Comparison of ENCODE assay signal across 21 mouse cellular contexts in the genomic region with DNA sequence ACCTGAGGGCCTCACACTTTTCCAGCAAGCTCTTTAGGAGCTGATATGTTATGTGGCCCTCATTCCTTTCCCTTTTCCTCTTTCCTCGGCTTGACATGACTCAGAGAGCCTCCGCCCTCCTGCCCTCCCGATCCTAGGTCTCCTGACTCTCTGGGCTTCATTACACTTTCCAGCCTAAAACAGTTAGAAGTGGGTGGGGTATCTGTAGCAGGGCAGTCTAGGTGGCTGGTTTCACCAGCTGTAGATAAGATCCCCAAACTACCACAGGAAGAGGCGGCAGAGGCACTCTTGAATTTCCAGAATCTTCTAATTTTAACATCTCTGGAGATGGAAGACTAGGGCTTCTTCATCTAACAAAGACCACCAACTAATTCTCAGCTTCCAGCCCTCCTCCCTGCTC. TPM values are rescaled to one million over a fixed set of nuclear protein-coding genes. Genes with fewer than 3 reads are reported as not detected.
"Had no signal": no experiment of that assay in that cellular context is flagged by ENCODE, and none has a peak within 500 bp of the region (broad histone marks: within the 10 kb centered on the region; RNA-seq: fewer than 3 reads in every experiment).

No protein-coding gene starts in this region.

- H3K4me3 ChIP-seq: left cerebral cortex, adult 2 months; limb, embryonic 10.5 days; megakaryocyte, embryonic 14.5 days; midbrain, embryonic 12.5 days; neural tube, embryonic 15.5 days had no signal

- H3K9ac ChIP-seq: midbrain, embryonic 12.5 days; neural tube, embryonic 15.5 days had no signal

- H3K27ac ChIP-seq: left cerebral cortex, adult 2 months; limb, embryonic 10.5 days; midbrain, embryonic 12.5 days; neural tube, embryonic 15.5 days had no signal

- H3K9me3 ChIP-seq: limb, embryonic 10.5 days; neural tube, embryonic 15.5 days had no signal

- H3K4me1 ChIP-seq: midbrain, embryonic 12.5 days had no signal

- H3K36me3 ChIP-seq: limb, embryonic 10.5 days; midbrain, embryonic 12.5 days; neural tube, embryonic 15.5 days had no signal

- DNase-seq: kidney, adult 8-10 months; kidney, postnatal 25 days; lung, postnatal 36 days; right cerebral cortex, adult 18-20 months; right cerebral cortex, postnatal 25 days; thymus, postnatal 4 days had no signal

- H3K4me2 ChIP-seq: liver, embryonic 11.5 days; midbrain, embryonic 12.5 days; neural tube, embryonic 15.5 days had no signal

RNA-seq across cellular contexts. Expression of a gene that starts 36.3 kb away (rescaled TPM):
- total RNA-seq: layer of hippocampus, postnatal 25 days; left cerebral cortex, postnatal 14 days; midbrain, postnatal 0 days had no signal
- polyA plus RNA-seq: kidney, embryonic 16.5 days; liver, embryonic 11.5 days; liver, embryonic 16.5 days; lung, embryonic 16.5 days; midbrain, postnatal 0 days; neural tube, embryonic 11.5 days; neural tube, embryonic 15.5 days; small intestine, adult 2 months; stomach, embryonic 16.5 days had no signal
